Mouse (Mus musculus): ENCODE measurements around the gene Relb. TPM values are rescaled to one million over a fixed set of nuclear protein-coding genes. Genes with fewer than 3 reads are reported as not detected.

Gene Relb
- total RNA-seq, 1 experiment from 2014 or later: 8.7 TPM

- no peak for ATAC-seq (replicated peaks in 1 of 2; ENCODE audit: insufficient read depth in 1 of 2, low FRiP score in 2 of 2, low TSS enrichment in 1 of 2, low read depth in 1 of 2, poor library complexity in 2 of 2, severe bottlenecking in 2 of 2)
Observed at GRCm38 (mm10) chr7:19569647-19570046, 59.6 kb downstream of the Relb start.

DNA sequence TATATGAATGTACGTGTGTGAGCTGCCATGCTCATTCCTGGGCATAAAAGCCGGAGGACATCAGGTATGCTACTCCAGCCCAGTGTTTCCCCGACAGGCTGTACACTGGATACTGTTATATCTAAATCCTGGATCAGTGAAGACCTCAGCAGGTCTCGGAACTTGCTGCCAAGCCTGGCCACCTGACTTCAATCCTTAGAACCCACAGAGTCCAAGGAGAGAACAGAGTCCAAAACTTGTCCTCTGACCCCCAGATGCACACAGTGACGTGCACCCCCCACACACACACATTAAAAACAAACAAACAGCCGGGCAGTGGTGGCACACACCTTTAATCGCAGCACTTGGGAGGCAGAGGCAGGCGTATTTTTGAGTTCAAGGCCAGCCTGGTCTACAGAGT, 61.8 kb downstream of the Relb start:
- no peak for ATAC-seq (replicated peaks in 1 of 2; ENCODE audit: insufficient read depth in 1 of 2, low FRiP score in 2 of 2, low TSS enrichment in 1 of 2, low read depth in 1 of 2, poor library complexity in 2 of 2, severe bottlenecking in 2 of 2)

GRCm38 (mm10) chr7:19565803-19566202, 63.4 kb downstream of the Relb start:
- no peak for ATAC-seq (replicated peaks in 1 of 2; ENCODE audit: insufficient read depth in 1 of 2, low FRiP score in 2 of 2, low TSS enrichment in 1 of 2, low read depth in 1 of 2, poor library complexity in 2 of 2, severe bottlenecking in 2 of 2)

DNA sequence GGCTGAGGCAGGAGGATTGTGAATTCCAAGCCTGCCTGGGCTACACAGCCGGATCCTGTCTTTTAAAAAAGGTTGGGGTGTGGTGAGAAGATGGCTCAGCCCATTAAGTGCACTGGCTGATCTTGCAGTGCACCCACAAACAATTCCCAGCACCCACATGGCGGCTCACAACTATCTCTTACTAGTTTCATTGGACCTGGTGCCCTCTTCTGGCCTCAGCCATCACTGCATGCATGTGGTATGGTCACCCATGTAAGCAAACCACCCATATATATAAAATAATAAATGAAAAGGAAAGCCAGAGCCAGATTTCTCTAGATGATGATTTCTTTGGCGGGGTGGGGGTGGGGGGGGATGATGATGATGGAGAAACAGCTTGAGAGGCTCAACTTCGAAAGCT, 64.8 kb downstream of the Relb start:
- no peak for ATAC-seq (replicated peaks in 1 of 2; ENCODE audit: insufficient read depth in 1 of 2, low FRiP score in 2 of 2, low TSS enrichment in 1 of 2, low read depth in 1 of 2, poor library complexity in 2 of 2, severe bottlenecking in 2 of 2)

DNA sequence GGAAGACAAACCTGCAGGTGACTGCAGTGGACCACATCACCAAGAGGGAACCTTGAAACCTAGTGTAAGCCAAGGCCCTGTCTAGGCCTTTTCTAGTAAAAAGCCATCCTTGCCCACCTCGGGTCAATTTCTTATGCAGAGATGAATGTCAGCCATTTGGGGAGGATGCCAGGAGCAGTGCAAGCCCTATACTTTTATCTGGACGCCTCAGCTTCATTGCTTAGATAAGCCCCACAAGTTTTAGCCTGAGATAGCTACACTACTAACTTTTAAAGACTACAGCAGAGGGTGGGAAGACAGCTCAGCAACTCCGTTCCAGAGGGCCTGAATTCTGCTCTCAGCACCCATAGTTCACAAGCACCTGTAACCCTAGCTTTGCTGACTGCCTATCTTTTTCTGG, 65.4 kb downstream of the Relb start:
- ATAC-seq (replicated peaks in 1 of 2; ENCODE audit: insufficient read depth in 1 of 2, low FRiP score in 2 of 2, low TSS enrichment in 1 of 2, low read depth in 1 of 2, poor library complexity in 2 of 2, severe bottlenecking in 2 of 2): no peak

DNA sequence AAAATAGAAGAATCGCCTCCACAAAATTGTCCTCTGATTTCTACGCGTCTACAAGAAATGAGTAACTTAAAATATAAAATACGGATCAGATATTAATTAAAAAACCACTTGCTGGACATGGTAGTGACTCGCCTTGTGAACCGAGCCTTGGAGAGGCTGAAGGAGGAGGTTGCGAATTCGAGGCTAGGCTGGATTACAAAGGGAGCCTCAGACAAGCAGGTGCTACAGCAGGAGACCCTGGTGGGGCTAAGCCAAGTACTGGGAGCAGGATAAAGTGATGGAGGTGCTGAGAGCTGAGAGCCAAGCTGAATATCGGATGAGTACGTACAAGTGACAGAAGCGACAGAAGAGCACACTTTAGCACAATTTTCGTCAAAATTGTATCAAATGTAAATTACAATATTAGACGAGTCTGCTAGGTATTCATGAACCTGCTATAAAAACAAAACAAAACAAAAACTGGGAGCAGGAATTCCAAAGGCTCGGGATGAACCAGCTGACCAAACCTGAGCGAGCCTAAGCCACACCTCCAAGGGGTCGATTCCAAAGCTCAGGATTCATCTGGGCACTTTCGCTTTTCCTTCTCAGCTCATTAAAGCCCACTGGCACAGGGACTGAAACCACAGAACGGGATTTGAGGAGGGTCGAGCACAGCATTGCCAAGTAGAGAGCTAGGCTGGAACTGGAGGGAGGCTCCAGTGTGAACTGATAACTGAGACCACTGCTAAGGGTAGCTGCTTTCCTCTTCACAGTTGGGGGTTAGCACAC, 66.4 kb downstream of the Relb start, which contains the start of gene Ppp1r37:
Gene Ppp1r37 (minus strand): TSS at position 434 of the 768 bp plus-strand sequence.
- ATAC-seq (replicated peaks in 1 of 2; ENCODE audit: insufficient read depth in 1 of 2, low FRiP score in 2 of 2, low TSS enrichment in 1 of 2, low read depth in 1 of 2, poor library complexity in 2 of 2, severe bottlenecking in 2 of 2): no peak

- ATAC-seq (replicated peaks in 1 of 2; ENCODE audit: insufficient read depth in 1 of 2, low FRiP score in 2 of 2, low TSS enrichment in 1 of 2, low read depth in 1 of 2, poor library complexity in 2 of 2, severe bottlenecking in 2 of 2): peak; percentile 76 to 77
Observed at GRCm38 (mm10) chr7:19561765-19562642, 67.2 kb downstream of the Relb start.

DNA sequence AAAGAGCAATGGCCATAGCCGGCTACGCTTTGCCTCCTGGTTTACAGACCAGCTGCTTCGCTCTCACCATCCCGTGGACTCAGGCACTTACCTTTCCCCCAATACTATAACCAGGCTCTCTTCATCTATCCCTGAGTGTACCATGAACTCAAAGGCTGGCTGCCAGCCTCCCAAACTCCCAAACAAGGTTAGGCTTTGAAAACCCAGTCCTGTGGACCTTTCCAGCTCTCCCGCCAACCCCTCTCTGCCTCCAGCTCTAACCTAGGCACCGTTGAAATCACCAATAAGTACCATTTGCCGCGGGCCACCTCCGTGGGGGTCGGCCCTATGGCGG, 67.8 kb downstream of the Relb start:
- ATAC-seq (replicated peaks in 1 of 2; ENCODE audit: insufficient read depth in 1 of 2, low FRiP score in 2 of 2, low TSS enrichment in 1 of 2, low read depth in 1 of 2, poor library complexity in 2 of 2, severe bottlenecking in 2 of 2): no peak

- no peak for ATAC-seq (replicated peaks in 1 of 2; ENCODE audit: insufficient read depth in 1 of 2, low FRiP score in 2 of 2, low TSS enrichment in 1 of 2, low read depth in 1 of 2, poor library complexity in 2 of 2, severe bottlenecking in 2 of 2)
Observed at GRCm38 (mm10) chr7:19560491-19561260, 68.6 kb downstream of the Relb start.

DNA sequence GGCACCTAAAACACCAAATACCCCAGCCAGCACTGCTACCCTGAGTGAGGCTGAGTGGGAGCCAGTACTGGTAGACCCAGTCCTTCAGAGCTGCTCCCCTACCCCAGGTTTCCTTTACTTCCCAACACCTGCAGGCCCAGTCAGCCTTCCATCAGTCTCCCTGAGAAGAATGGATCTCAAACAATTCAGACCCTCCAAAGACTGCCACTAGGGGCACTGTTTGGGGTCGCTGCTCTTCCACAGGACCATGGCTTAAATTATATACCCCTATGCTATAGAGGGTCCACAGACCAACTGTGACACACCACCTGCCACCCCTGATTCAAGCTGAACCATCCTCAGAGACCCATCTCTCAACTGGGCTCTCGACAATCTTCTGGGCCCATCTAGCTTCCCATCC, 70.3 kb downstream of the Relb start:
- ATAC-seq (replicated peaks in 1 of 2; ENCODE audit: insufficient read depth in 1 of 2, low FRiP score in 2 of 2, low TSS enrichment in 1 of 2, low read depth in 1 of 2, poor library complexity in 2 of 2, severe bottlenecking in 2 of 2): no peak

DNA sequence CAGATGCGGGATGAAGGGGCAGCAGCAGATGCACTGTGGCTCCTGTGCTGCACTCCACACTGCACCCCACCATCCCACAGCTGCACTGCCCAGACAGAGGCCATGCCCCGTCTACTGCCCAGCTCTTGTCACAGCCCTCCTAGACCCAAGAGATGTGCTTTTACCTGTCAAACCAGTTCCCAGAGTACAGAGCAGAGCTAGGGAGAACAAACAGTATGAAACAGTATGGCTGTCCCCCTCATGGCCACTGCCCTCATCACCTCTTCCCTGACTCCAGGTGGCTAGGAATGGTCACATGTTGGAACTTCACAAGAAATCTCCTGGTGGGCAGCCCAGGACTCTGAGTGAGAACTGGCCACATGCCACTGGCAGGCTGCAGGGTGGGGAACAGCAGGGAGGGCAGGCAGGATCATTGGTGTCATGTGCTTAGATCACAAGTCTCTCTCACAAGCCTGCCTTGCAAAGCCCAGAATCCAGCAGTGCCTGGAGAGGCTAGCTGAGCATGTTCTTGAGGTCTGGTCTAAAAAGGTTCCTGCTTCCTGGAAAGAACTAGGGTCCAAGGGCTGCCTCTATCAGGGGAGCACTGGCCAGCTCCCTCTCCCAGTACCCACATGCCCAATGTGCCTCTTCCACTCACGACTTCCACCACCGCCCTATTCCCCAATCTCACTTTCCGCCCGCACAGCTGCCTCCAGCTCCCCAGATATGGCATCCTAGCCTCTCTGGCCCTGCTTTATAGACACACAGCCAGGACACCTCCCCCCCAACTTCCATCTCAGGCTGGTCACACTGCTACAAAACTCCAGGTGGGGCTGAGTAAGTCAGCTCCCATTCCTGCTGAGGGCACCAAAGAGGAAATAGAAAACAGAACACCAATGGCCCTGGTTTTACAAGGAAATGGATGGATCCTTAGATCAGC, 71.0 kb downstream of the Relb start:
- ATAC-seq (replicated peaks in 1 of 2; ENCODE audit: insufficient read depth in 1 of 2, low FRiP score in 2 of 2, low TSS enrichment in 1 of 2, low read depth in 1 of 2, poor library complexity in 2 of 2, severe bottlenecking in 2 of 2): no peak

DNA sequence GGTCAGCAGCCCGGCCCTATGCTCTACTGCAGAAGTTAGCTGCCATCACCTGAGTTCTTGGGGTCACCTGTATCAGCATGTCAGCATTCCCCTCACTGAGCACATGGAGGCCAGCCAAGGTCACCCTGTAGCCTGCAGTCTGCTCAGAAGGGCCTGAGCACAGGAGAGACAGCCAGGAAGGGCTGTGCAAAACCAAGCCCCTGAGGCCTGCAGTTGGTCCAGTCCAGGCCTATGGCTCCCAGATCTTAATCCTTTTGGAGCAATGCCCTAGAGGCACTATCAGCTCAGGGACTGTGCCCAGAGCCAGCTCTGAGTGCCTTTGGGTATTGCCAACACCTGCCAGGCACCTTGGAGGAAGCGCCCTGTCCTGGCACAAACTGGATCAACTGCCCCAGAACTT, 72.2 kb downstream of the Relb start:
- no peak for ATAC-seq (replicated peaks in 1 of 2; ENCODE audit: insufficient read depth in 1 of 2, low FRiP score in 2 of 2, low TSS enrichment in 1 of 2, low read depth in 1 of 2, poor library complexity in 2 of 2, severe bottlenecking in 2 of 2)

Other genes starting within 250 kb of the Relb start
- 32.3 and 42.5 TPM in 2 replicates for gene Ercc2, start 247.4 kb downstream of the Relb start, total RNA-seq (2017)
- 1.5 and 2.6 TPM in 2 replicates for gene Klc3, start 225.3 kb downstream of the Relb start, total RNA-seq (2017)
- gene Ckm, start 224.7 kb downstream of the Relb start, total RNA-seq (2017): 0.25 and 0.31 TPM in 2 replicates
- 6.4 and 11.8 TPM in 2 replicates for gene Mark4, start 170.6 kb downstream of the Relb start, total RNA-seq (2017)
- gene Exoc3l2, start 166.1 kb downstream of the Relb start, total RNA-seq (2017): 2.2 and 3.8 TPM in 2 replicates
- gene Bloc1s3, start 121.1 kb downstream of the Relb start, total RNA-seq (2017): 1.4 and 2.1 TPM in 2 replicates
- 24.2 and 30.8 TPM in 2 replicates for gene Trappc6a, start 121.0 kb downstream of the Relb start, total RNA-seq (2017)
- gene Nkpd1, start 111.6 kb downstream of the Relb start, total RNA-seq (2017): 0.44 TPM in 1 of 2 replicates, not detected in the other
- gene Ppp1r37, start 66.4 kb downstream of the Relb start, total RNA-seq (2017): 12.2 and 16.3 TPM in 2 replicates
- gene Zfp296, start 52.2 kb downstream of the Relb start, total RNA-seq (2017): 5.3 and 5.9 TPM in 2 replicates
- gene Gemin7, start 51.8 kb downstream of the Relb start, total RNA-seq (2017): 35.4 and 44.9 TPM in 2 replicates
- 40.1 and 51.3 TPM in 2 replicates for gene Clasrp, start 25.0 kb downstream of the Relb start, total RNA-seq (2017)
- gene Clptm1, start 35.6 kb upstream of the Relb start, total RNA-seq (2017): 21.4 and 26.4 TPM in 2 replicates
- 6.1 TPM in 1 of 2 replicates, not detected in the other for gene Apoc2, start 48.5 kb upstream of the Relb start, total RNA-seq (2017)
- gene Gm44805, start 52.0 kb upstream of the Relb start, total RNA-seq (2017): not detected in 2 replicates
- not detected in 2 replicates for gene Apoc4, start 52.0 kb upstream of the Relb start, total RNA-seq (2017)
- not detected in 2 replicates for gene Apoc1, start 63.2 kb upstream of the Relb start, total RNA-seq (2017)
- 167 and 314 TPM in 2 replicates for gene Apoe, start 69.8 kb upstream of the Relb start, total RNA-seq (2017)
- 24.6 and 29.0 TPM in 2 replicates for gene Tomm40, start 86.0 kb upstream of the Relb start, total RNA-seq (2017)
- gene Nectin2, start 121.0 kb upstream of the Relb start, total RNA-seq (2017): 2.0 and 3.8 TPM in 2 replicates
- gene Bcam, start 141.6 kb upstream of the Relb start, total RNA-seq (2017): 2.3 and 4.2 TPM in 2 replicates
- not detected in 2 replicates for gene Cblc, start 167.4 kb upstream of the Relb start, total RNA-seq (2017)
- 3.0 and 5.3 TPM in 2 replicates for gene Bcl3, start 193.3 kb upstream of the Relb start, total RNA-seq (2017)
- not detected in 2 replicates for gene Gm19345, start 222.6 kb upstream of the Relb start, total RNA-seq (2017)
- gene Ceacam16, start 231.9 kb upstream of the Relb start, total RNA-seq (2017): 0.10 and 0.38 TPM in 2 replicates